Mouse (Mus musculus): ENCODE measurements around the gene Ralgapa1. TPM values are rescaled to one million over a fixed set of nuclear protein-coding genes. Genes with fewer than 3 reads are reported as not detected.
"Not testable (repeated sequence)": the region's sequence is repeated elsewhere in the genome, so short reads cannot be mapped to it uniquely, and the experiment has no call there.

The Ralgapa1 gene
- polyA plus RNA-seq, 1 experiment from 2014 or later: 45.2 TPM

DNA sequence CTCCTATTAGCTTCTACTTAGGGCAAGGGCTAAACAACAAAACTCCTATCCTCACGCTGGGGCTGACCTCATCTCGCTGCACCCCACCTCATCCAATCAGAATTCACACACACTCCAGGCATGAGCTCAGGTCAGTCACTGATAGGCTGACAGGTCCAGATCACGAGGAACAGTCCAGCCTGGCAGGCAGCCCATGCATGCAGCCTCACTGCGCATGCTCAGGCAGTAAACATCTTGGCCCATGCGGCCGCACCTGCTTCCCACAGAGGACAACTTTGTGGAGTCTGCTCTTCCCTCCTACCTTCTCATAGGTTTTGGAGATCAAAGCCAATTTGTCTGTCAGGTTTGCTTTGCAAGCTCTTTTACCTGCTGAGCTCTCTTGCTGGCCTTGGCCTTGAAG lies 266.1 kb downstream of the Ralgapa1 start:
- not testable (repeated sequence) for H3K9ac ChIP-seq (replicated peaks; ENCODE audit: low read depth, low read length); H3K4me1 ChIP-seq (ENCODE audit: control insufficient read depth, insufficient read depth, low read length); H3K4me3 ChIP-seq (ENCODE audit: low read depth, low read length); H3K27me3 ChIP-seq (ENCODE audit: control insufficient read depth, insufficient read depth, low read length); ATAC-seq (ENCODE audit: low read depth); H3K36me3 ChIP-seq (ENCODE audit: control insufficient read depth, insufficient read depth, low read length); H3K9me3 ChIP-seq (ENCODE audit: control insufficient read depth, low read length); H3K4me2 ChIP-seq (ENCODE audit: low read depth, low read length); H3K27ac ChIP-seq (ENCODE audit: low read depth, low read length)
- 78% methylated on average over 6 of the region's 6 CpGs for WGBS

Small RNAs within 50 kb of the gene (microRNA-seq; reads per million reads assigned to microRNA genes)
- 3.1 reads per million, percentile 3 among the genes with 10 or more reads in this experiment for gene Gm23394

Other genes starting within 250 kb of the Ralgapa1 start
- gene Insm2, start 221.7 kb downstream of the Ralgapa1 start, polyA plus RNA-seq (2014; fragmentation: Nextera tagmentation; extraction: Ambion mirVana): 0.24 and 1.2 TPM in 2 replicates
- 43.3 and 45.1 TPM in 2 replicates for gene Brms1l, start 15.2 kb upstream of the Ralgapa1 start, polyA plus RNA-seq (2014; fragmentation: Nextera tagmentation; extraction: Ambion mirVana)